Mouse (Mus musculus) right cerebral cortex, adult 2 months (tissue): ENCODE results near the gene Ifi206.

Experiments used
- DNase-seq, 2 experiments: peaks; one replicate each; pipeline ENCODE4 v3.0.0; 2021 to 2022; ENCODE audit warnings: low spot score in 2 of 2

The Ifi206 gene

DNA sequence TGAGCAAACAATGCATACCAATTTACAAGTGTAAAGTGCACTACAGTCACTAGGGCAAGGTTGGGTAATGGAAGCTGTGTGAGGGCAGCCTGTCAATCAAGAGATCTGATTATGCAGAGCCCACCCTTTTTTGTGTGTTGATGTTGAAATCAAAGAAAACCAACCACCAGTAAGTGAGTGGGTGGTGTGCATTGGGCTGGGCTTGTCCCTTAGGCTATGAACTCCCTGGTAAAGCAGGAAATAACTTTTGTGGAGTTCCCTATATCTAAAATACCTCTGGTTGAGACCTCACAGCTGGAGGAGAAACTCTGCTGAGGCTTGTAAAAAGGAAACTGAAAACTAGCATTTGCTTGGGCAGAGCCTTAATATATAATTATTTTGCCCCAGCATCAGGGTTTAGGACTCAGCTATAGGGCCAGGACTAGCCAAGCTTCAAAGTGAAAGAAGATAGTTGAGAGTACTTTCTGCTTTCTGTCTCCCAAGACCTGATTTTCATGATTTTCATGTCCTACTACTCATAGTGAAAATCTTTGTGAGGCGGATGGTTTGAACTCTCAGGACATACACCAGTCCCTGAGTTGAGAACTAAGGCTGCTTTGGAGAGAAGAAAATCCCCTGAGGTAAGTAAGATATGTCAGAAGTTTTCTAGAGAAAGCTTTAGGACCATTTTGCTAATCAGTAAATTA, 71.8 kb downstream of the Ifi206 start:
- DNase-seq = no peak

DNA sequence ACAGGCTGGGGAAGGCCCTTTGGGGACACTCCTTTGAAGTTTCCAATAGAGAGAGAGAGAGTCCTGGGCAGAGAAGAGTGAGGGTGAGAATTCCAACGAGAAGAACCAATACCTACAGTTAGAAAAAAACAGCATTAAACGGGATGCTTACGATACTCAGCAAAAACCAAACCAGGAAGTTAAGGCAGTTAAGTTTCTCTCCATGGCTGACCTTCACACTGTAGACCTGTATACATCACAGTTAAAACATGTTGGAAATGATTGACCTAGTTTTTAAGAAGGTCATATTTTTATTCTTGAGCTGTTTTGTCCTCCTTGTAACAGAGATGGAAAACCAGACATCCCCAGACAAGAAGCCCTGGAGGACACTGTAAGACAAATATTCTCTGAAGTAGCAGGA, 72.3 kb downstream of the Ifi206 start:
- no peak for DNase-seq
